Mouse (Mus musculus) heart, adult 2 months (tissue): Measurements from ENCODE around the gene Elfn2. TPM values are rescaled to one million over a fixed set of nuclear protein-coding genes. Genes with fewer than 3 reads are reported as not detected.

Experiments used
- DNase-seq, 2 experiments: peaks; one replicate each; pipeline ENCODE4 v3.0.0; 2021
- H3K27ac ChIP-seq: fragments of 200-600 bp; 2 replicates; pipeline ENCODE4 v1.8.1; 2022
- H3K27me3 ChIP-seq: fragments of 200-500 bp; 2 replicates; pipeline ENCODE4 v1.6.1; 2012; ENCODE audit warnings: mild to moderate bottlenecking, low read length, inconsistent platforms, mixed read lengths; ENCODE audit not compliant: control insufficient read depth, insufficient read depth
- H3K36me3 ChIP-seq: fragments of 200-500 bp; 2 replicates; pipeline ENCODE4 v1.6.1; 2012; ENCODE audit warnings: low read length, inconsistent platforms; ENCODE audit not compliant: control insufficient read depth, insufficient read depth
- H3K4me1 ChIP-seq: fragments of 200-500 bp; 2 replicates; pipeline ENCODE4 v1.6.1; 2011; ENCODE audit warnings: low read length; ENCODE audit not compliant: control insufficient read depth, insufficient read depth
- H3K4me3 ChIP-seq: fragments of 200-600 bp; 2 replicates; pipeline ENCODE4 v1.8.1; 2022
- H3K79me2 ChIP-seq: fragments of 200-500 bp; replicated peaks from 2 replicates; pipeline ENCODE4 v1.6.1; 2012; ENCODE audit warnings: mild to moderate bottlenecking, inconsistent platforms, low read length, moderate library complexity, mixed read lengths; ENCODE audit not compliant: control insufficient read depth, insufficient read depth
- H3K9ac ChIP-seq: fragments of 200-500 bp; 2 replicates; pipeline ENCODE4 v1.6.1; 2012; ENCODE audit warnings: low read depth, mild to moderate bottlenecking, control low read depth, inconsistent platforms, low read length, mixed read lengths
- CTCF ChIP-seq: fragments of 200-600 bp; IDR thresholded peaks from 2 replicates; pipeline ENCODE4 v1.8.1; 2022; ENCODE audit warnings: antibody characterized with exemption, mild to moderate bottlenecking, moderate library complexity
- EP300 ChIP-seq: fragments of 200-500 bp; IDR thresholded peaks from 2 replicates; pipeline ENCODE4 v1.6.1; 2011; ENCODE audit warnings: low read depth, low read length, control low read depth; ENCODE audit not compliant: insufficient read depth
- POLR2A ChIP-seq: fragments of 200-500 bp; IDR thresholded peaks from 2 replicates; pipeline ENCODE4 v1.6.1; 2011; ENCODE audit warnings: mild to moderate bottlenecking, low read depth, low read length, control low read depth; ENCODE audit not compliant: insufficient read depth
- WGBS: fragments of 180-500 bp; shearing (Covaris S2); methylation state at CpG from one replicate; pipeline ENCODE4 v1.1.7; 2018; 5-methylcytosine and 5-hydroxymethylcytosine counted together
- intact Hi-C: fragments of 180-260 bp; cut with DNase I; formaldehyde crosslinking; loops from one replicate; pipeline ENCODE4 v1.15.1; 2025
- polyA plus RNA-seq: library from polyadenylated mRNA; depleted of rRNA; stranded (reverse); fragments of >200 nt; gene quantifications from 2 replicates; pipeline ENCODE4 v1.2.3, GENCODE M21; 2012
- total RNA-seq, 2 experiments: library from RNA; stranded (reverse); gene quantifications; 2 replicates each; pipeline ENCODE4 v1.2.3; 2021

Elfn2 gene
- total and polyA plus RNA-seq, 3 experiments: 0.16 to 3.4 (median 1.3) TPM

DNA sequence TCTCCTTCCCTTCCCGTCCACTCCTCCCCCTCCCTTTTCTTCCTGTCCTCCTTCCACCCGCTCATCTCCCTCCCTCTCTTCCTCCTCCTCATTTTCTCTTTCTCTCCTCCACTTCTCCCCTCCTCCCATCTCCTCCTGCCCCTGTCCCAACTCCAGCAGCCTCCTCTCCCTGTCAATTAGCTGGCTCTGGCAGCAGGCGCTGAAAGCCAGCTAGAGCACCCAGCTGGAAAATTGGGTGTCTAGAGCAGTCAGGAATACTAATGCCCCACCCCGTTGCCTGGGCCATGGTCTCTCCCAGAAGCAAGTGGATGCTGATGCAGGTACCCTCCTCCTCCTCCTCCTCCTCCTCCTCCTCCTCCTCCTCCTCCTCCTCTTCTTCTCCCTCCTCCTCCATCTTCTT lies 67.4 kb downstream of the Elfn2 start:
- WGBS: 22% methylated on average over 4 of the region's 4 CpGs
- no peaks in the 10 kb centered on the region for H3K79me2 ChIP-seq
- H3K9ac ChIP-seq: no peak overlapping the region
- no peak overlapping the region for H3K4me3 ChIP-seq
- intact Hi-C loops: no loop called here
- TF ChIP-seq CTCF (no peak), EP300 (no peak), POLR2A (no peak)
- H3K27ac ChIP-seq: no peak overlapping the region
- DNase-seq: no peak
- no peaks in the 10 kb centered on the region for H3K27me3 ChIP-seq
- H3K36me3 ChIP-seq: no peaks in the 10 kb centered on the region
- no peaks in the 10 kb centered on the region for H3K4me1 ChIP-seq

DNA sequence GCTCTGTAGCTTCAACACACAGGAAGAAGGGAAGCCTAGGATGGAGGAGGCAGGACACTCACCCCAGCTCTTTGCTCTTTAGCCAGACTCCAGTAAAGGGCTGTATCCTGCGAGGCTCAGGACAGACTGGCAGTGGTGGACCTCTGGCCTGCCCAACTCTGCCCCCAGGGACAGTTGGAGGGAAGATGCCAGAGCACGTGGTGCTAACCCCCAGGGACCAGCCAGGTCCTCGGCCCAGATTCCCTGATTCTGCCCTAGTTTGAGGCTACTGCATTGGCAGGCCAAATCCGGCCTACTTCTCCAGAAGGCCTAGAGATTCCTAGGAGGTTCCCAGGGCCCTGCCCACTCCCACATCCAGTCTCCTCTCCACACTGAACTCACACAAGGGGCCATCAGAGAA lies 70.8 kb downstream of the Elfn2 start:
- intact Hi-C loops: no loop called here
- Histone ChIP-seq H3K36me3 (no peaks in the 10 kb centered on the region), H3K9ac (no peak overlapping the region), H3K4me1 (no peaks in the 10 kb centered on the region), H3K79me2 (no peaks in the 10 kb centered on the region), H3K4me3 (no peak overlapping the region), H3K27ac (no peak overlapping the region), H3K27me3 (no peaks in the 10 kb centered on the region)
- 78% methylated on average over 4 of the region's 4 CpGs for WGBS
- DNase-seq: peak in 1 of 2 experiments; percentile 27
- TF ChIP-seq POLR2A (no peak), EP300 (no peak), CTCF (no peak)

DNA sequence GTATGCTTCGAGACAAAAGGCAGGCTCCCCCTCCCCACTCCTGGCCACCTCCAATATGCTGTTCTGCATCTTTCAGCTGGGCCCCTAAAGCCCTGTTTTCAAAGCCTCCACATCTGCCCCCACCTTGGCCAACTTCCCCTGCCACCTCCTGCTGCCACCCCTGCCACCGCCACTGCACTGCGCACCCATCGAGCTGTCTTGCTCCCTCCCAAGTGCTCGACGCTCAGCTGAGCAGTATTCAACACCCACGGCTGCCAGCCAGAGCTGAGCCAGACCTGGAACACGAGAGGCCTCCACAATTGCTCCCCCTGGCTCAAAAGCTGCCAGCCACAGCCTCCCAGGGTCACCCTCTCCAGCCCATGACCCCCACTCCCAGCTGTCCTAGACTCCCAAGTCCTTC lies 74.0 kb downstream of the Elfn2 start:
- no peaks in the 10 kb centered on the region for H3K4me1 ChIP-seq
- H3K36me3 ChIP-seq: no peaks in the 10 kb centered on the region
- H3K27me3 ChIP-seq: no peaks in the 10 kb centered on the region
- TF ChIP-seq POLR2A (no peak), EP300 (no peak)
- intact Hi-C loops: no loop called here
- WGBS: 40% methylated on average over 8 of the region's 8 CpGs
- no peak overlapping the region for H3K4me3 ChIP-seq
- no peak for DNase-seq
- no peak overlapping the region for H3K27ac ChIP-seq
- no peaks in the 10 kb centered on the region for H3K79me2 ChIP-seq
- H3K9ac ChIP-seq: no peak overlapping the region

DNA sequence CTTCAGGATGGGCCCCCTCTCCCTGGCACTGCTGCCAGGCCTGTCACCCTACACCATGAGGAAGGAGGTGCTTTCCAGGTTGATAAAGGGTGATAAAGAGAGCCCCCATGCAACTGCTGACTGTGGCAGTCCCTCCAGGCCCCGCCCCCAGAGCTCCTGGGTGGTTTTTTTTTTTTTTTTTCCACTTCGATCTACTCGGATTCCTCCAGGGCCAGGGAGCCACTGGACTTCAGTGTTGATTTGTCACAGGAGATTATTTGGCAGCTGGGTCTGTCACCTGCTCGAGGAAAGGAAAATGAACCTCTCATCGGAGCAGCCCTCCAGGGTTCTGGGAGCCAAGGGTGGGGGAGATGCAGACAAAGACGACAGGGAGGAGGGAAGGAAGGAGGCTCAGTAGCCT lies 74.9 kb downstream of the Elfn2 start:
- Histone ChIP-seq H3K36me3 (no peaks in the 10 kb centered on the region), H3K4me1 (no peaks in the 10 kb centered on the region), H3K27me3 (no peaks in the 10 kb centered on the region), H3K4me3 (no peak overlapping the region), H3K79me2 (no peaks in the 10 kb centered on the region), H3K27ac (no peak overlapping the region), H3K9ac (no peak overlapping the region)
- TF ChIP-seq EP300: no peak
- no peak for TF ChIP-seq POLR2A
- no peak for DNase-seq
- intact Hi-C loops: no loop called here
- 19% methylated on average over 6 of the region's 6 CpGs for whole genome bisulfite sequencing

DNA sequence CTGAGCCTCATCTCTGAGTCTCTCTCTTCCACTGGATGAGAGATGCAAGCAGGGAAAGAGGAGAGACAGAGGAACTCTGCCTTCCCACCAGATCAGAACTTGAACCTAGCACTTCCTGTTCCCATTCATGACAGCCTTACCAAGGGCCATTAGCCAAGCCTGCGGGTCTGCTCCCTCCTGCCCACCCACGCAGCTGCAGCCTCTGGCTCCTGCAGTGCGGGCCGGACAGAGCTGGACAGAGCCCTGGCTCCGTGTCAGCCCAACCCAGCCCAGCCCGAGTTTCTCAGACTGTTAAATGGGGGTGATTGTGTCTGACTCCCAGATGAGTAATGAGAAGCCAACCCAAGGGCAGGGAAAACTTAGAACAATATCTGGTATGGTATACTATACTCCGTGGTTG lies 83.3 kb downstream of the Elfn2 start:
- no peak overlapping the region for H3K9ac ChIP-seq
- H3K79me2 ChIP-seq: no peaks in the 10 kb centered on the region
- 0 out of 2 replicates have a peak, but pooled peaks cover 2% of the 10 kb centered on the region for H3K27me3 ChIP-seq
- peak; percentile 41 to 51 for DNase-seq
- TF ChIP-seq POLR2A (no peak), EP300 (no peak), CTCF (no peak)
- intact Hi-C loops: no loop called here
- H3K4me1 ChIP-seq: no peaks in the 10 kb centered on the region
- no peak overlapping the region for H3K27ac ChIP-seq
- H3K4me3 ChIP-seq: no peak overlapping the region
- 25% methylated on average over 7 of the region's 7 CpGs for WGBS
- H3K36me3 ChIP-seq: no peaks in the 10 kb centered on the region

DNA sequence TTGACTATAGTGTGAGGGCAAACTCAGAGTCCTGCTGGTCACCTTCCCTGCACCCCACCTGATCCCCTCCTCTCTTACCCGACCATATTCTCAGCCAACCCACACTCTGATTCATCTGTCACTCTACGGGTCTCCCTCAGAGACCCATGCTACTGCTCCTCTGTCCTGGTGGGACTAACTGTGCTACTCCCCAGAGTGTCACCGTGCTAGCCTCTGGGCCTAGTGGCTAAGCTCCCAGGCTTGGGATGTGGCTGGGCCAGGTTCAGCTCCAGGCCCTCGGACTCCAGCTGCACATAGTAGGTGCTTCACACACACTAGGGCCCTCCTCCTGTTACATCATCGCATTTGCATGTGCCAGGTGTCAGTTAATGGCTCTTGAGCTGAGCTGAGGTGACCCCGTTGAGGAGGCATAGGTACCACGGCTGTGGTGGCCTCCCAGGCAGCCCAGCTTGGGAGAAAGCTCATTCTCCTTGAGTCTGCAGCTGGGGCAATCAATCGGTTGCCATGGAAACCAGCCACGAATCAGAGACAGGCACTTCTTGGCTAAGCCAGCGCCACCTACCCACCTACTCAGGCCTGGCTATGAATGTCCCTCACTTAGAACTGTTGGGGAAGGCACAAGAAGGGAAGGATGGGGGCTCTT lies 84.4 kb downstream of the Elfn2 start:
- no peak overlapping the region for H3K4me3 ChIP-seq
- H3K4me1 ChIP-seq: no peaks in the 10 kb centered on the region
- 54% methylated on average over 10 of the region's 10 CpGs for WGBS
- TF ChIP-seq POLR2A (no peak), CTCF (no peak), EP300 (no peak)
- intact Hi-C loops: no loop called here
- 0 out of 2 replicates have a peak, but pooled peaks cover 2% of the 10 kb centered on the region for H3K27me3 ChIP-seq
- H3K79me2 ChIP-seq: no peaks in the 10 kb centered on the region
- no peak overlapping the region for H3K27ac ChIP-seq
- no peak overlapping the region for H3K9ac ChIP-seq
- DNase-seq: no peak
- H3K36me3 ChIP-seq: no peaks in the 10 kb centered on the region
